Mouse (Mus musculus): ENCODE measurements around the gene Nr1h4. TPM values are rescaled to one million over a fixed set of nuclear protein-coding genes. Genes with fewer than 3 reads are reported as not detected.

The Nr1h4 gene
- polyA plus RNA-seq, 1 experiment, result 0.05 TPM

GRCm38 (mm10) chr10:89531976-89532375 lies 1.4 kb downstream of the Nr1h4 start:
- H3K27me3 ChIP-seq (ENCODE audit: control insufficient read depth, insufficient read depth, insufficient read length), result no peaks in the 10 kb centered on the region
- no peaks in the 10 kb centered on the region for H3K36me3 ChIP-seq (ENCODE audit: control insufficient read depth, insufficient read depth)
- TF ChIP-seq MAX (IDR thresholded peaks at IDR 0.05) (no peak), CTCF (IDR thresholded peaks at IDR 0.05; ENCODE audit: control insufficient read depth, insufficient read depth, insufficient read length) (no peak), FOSL1 (IDR thresholded peaks at IDR 0.05; ENCODE audit: insufficient read depth, low read length, poor library complexity, severe bottlenecking) (no peak), CEBPB (IDR thresholded peaks at IDR 0.05; ENCODE audit: low read depth) (no peak), MYOD1 (IDR thresholded peaks at IDR 0.05; ENCODE audit: control insufficient read depth, insufficient read length, low read depth) (no peak), MYOG (IDR thresholded peaks at IDR 0.05; ENCODE audit: control insufficient read depth, extremely low read depth, insufficient read length) (no peak), USF1 (IDR thresholded peaks at IDR 0.05; ENCODE audit: low read depth) (no peak)
- no peak overlapping the region for H3ac ChIP-seq (ENCODE audit: control insufficient read depth, insufficient read length, low read depth)
- H3K79me3 ChIP-seq (ENCODE audit: low read depth), result no peaks in the 10 kb centered on the region
- H3K4me3 ChIP-seq (ENCODE audit: insufficient read depth, poor library complexity, severe bottlenecking), result no peak overlapping the region
- H3K79me2 ChIP-seq (ENCODE audit: control insufficient read depth, insufficient read depth), result no peaks in the 10 kb centered on the region

DNA sequence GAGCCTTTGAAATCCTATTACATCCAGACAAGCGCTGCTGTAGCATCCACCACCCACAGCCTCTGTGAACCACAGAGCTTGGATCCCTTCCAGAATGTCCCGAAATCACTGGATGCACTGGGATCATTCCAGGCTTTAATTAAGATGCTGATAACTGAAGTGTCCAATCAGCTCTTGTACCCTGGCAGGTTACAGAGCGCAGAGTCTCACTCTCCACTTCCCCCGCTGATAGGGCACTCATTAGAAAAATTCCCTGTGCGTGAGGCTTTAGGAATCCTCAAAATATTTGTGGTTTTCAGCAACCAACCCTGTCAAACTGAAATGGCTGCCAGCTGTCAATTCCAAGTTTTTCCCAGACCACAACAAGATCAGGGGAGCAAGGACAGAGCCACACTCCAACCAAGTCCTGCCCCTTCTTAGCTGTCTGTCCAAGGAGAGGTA lies 2.2 kb downstream of the Nr1h4 start:
- TF ChIP-seq MYOD1 (IDR thresholded peaks at IDR 0.05; ENCODE audit: control insufficient read depth, insufficient read length, low read depth), result peak; percentile 87
- TF ChIP-seq CTCF (IDR thresholded peaks at IDR 0.05; ENCODE audit: control insufficient read depth, insufficient read depth, insufficient read length), result no peak
- TF ChIP-seq CEBPB (IDR thresholded peaks at IDR 0.05; ENCODE audit: low read depth), result no peak
- no peak overlapping the region for H3ac ChIP-seq (ENCODE audit: control insufficient read depth, insufficient read length, low read depth)
- H3K79me3 ChIP-seq (ENCODE audit: low read depth), result no peaks in the 10 kb centered on the region
- H3K36me3 ChIP-seq (ENCODE audit: control insufficient read depth, insufficient read depth), result no peaks in the 10 kb centered on the region
- H3K4me3 ChIP-seq (ENCODE audit: insufficient read depth, poor library complexity, severe bottlenecking), result no peak overlapping the region
- no peaks in the 10 kb centered on the region for H3K27me3 ChIP-seq (ENCODE audit: control insufficient read depth, insufficient read depth, insufficient read length)
- no peaks in the 10 kb centered on the region for H3K79me2 ChIP-seq (ENCODE audit: control insufficient read depth, insufficient read depth)

GRCm38 (mm10) chr10:89527054-89527453 lies 6.3 kb downstream of the Nr1h4 start:
- H3ac ChIP-seq (ENCODE audit: control insufficient read depth, insufficient read length, low read depth), result no peak overlapping the region
- no peak overlapping the region for H3K4me3 ChIP-seq (ENCODE audit: insufficient read depth, poor library complexity, severe bottlenecking)
- no peaks in the 10 kb centered on the region for H3K79me3 ChIP-seq (ENCODE audit: low read depth)
- H3K27me3 ChIP-seq (ENCODE audit: control insufficient read depth, insufficient read depth, insufficient read length), result no peaks in the 10 kb centered on the region
- H3K36me3 ChIP-seq (ENCODE audit: control insufficient read depth, insufficient read depth), result no peaks in the 10 kb centered on the region
- no peak for TF ChIP-seq MYOD1 (IDR thresholded peaks at IDR 0.05; ENCODE audit: control insufficient read depth, insufficient read length, low read depth)
- peak; percentile 70 for TF ChIP-seq FOSL1 (IDR thresholded peaks at IDR 0.05; ENCODE audit: insufficient read depth, low read length, poor library complexity, severe bottlenecking)
- TF ChIP-seq CEBPB (IDR thresholded peaks at IDR 0.05; ENCODE audit: low read depth), result no peak
- TF ChIP-seq USF1 (IDR thresholded peaks at IDR 0.05; ENCODE audit: low read depth), result no peak
- TF ChIP-seq MAX (IDR thresholded peaks at IDR 0.05), result peak; percentile 74
- no peak for TF ChIP-seq MYOG (IDR thresholded peaks at IDR 0.05; ENCODE audit: control insufficient read depth, extremely low read depth, insufficient read length)
- TF ChIP-seq CTCF (IDR thresholded peaks at IDR 0.05; ENCODE audit: control insufficient read depth, insufficient read depth, insufficient read length), result no peak
- H3K79me2 ChIP-seq (ENCODE audit: control insufficient read depth, insufficient read depth), result no peaks in the 10 kb centered on the region

GRCm38 (mm10) chr10:89525823-89526222 lies 7.6 kb downstream of the Nr1h4 start:
- no peaks in the 10 kb centered on the region for H3K79me2 ChIP-seq (ENCODE audit: control insufficient read depth, insufficient read depth)
- no peaks in the 10 kb centered on the region for H3K36me3 ChIP-seq (ENCODE audit: control insufficient read depth, insufficient read depth)
- H3K79me3 ChIP-seq (ENCODE audit: low read depth), result no peaks in the 10 kb centered on the region
- TF ChIP-seq FOSL1 (IDR thresholded peaks at IDR 0.05; ENCODE audit: insufficient read depth, low read length, poor library complexity, severe bottlenecking) (no peak), USF1 (IDR thresholded peaks at IDR 0.05; ENCODE audit: low read depth) (no peak), CTCF (IDR thresholded peaks at IDR 0.05; ENCODE audit: control insufficient read depth, insufficient read depth, insufficient read length) (no peak), MYOG (IDR thresholded peaks at IDR 0.05; ENCODE audit: control insufficient read depth, extremely low read depth, insufficient read length) (no peak), MYOD1 (IDR thresholded peaks at IDR 0.05; ENCODE audit: control insufficient read depth, insufficient read length, low read depth) (no peak), MAX (IDR thresholded peaks at IDR 0.05) (no peak), CEBPB (IDR thresholded peaks at IDR 0.05; ENCODE audit: low read depth) (no peak)
- no peak overlapping the region for H3ac ChIP-seq (ENCODE audit: control insufficient read depth, insufficient read length, low read depth)
- H3K4me3 ChIP-seq (ENCODE audit: insufficient read depth, poor library complexity, severe bottlenecking), result no peak overlapping the region
- H3K27me3 ChIP-seq (ENCODE audit: control insufficient read depth, insufficient read depth, insufficient read length), result no peaks in the 10 kb centered on the region

DNA sequence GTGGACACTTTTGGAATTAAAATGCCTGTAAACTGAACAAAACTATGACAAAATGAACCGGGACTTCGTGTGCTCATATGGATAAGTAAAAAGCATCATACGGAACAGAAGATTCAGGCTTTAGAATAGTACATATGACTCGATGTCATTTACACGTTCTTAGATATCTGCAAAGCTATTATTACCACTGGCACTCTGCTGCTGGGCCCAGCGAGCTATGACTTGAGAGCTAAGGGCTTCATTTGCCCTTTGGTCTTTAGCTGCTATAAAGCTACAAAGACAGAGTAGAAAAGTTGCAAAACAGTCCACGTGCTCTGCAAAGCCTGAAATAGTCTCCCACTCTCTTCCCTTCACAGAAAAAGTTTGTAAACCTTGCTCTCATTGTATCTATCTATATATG lies 10.9 kb downstream of the Nr1h4 start:
- TF ChIP-seq CEBPB (IDR thresholded peaks at IDR 0.05; ENCODE audit: low read depth), result no peak
- no peak for TF ChIP-seq MYOG (IDR thresholded peaks at IDR 0.05; ENCODE audit: control insufficient read depth, extremely low read depth, insufficient read length)
- no peak for TF ChIP-seq CTCF (IDR thresholded peaks at IDR 0.05; ENCODE audit: control insufficient read depth, insufficient read depth, insufficient read length)
- no peak for TF ChIP-seq USF1 (IDR thresholded peaks at IDR 0.05; ENCODE audit: low read depth)
- TF ChIP-seq FOSL1 (IDR thresholded peaks at IDR 0.05; ENCODE audit: insufficient read depth, low read length, poor library complexity, severe bottlenecking), result no peak
- TF ChIP-seq MAX (IDR thresholded peaks at IDR 0.05), result no peak
- no peak for TF ChIP-seq MYOD1 (IDR thresholded peaks at IDR 0.05; ENCODE audit: control insufficient read depth, insufficient read length, low read depth)
- no peaks in the 10 kb centered on the region for H3K79me3 ChIP-seq (ENCODE audit: low read depth)
- no peak overlapping the region for H3ac ChIP-seq (ENCODE audit: control insufficient read depth, insufficient read length, low read depth)
- no peaks in the 10 kb centered on the region for H3K36me3 ChIP-seq (ENCODE audit: control insufficient read depth, insufficient read depth)
- H3K4me3 ChIP-seq (ENCODE audit: insufficient read depth, poor library complexity, severe bottlenecking), result no peak overlapping the region
- H3K79me2 ChIP-seq (ENCODE audit: control insufficient read depth, insufficient read depth), result no peaks in the 10 kb centered on the region
- H3K27me3 ChIP-seq (ENCODE audit: control insufficient read depth, insufficient read depth, insufficient read length), result no peaks in the 10 kb centered on the region

DNA sequence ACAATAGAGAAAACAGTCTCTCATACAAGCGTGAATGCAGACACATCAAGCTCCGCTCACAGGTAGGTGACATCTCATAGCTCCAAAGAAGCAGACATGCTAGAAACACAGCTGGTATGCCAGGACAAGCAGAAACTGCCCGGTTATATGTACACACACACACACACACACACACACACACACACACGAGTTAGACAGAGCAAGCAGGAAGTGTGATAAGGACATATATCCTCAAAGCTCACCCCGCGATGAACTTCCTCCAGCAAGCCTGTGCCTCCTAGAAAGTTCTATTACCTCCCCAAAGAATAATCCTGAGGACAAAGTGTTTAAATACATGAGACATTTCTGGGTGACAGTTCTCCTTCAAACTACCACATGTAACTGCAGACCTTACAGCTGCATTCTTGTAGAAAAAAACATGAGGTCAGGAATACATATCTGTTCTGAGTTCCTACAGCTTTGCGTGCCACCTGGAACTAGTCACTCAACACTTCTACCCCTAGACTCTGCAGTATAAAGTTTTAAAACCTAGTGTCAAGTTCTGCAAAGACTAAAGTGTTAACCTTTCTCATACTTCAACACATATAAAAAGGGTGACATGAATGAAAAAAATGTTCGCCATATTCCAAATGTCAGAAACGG lies 11.5 kb downstream of the Nr1h4 start:
- H3K36me3 ChIP-seq (ENCODE audit: control insufficient read depth, insufficient read depth), result no peaks in the 10 kb centered on the region
- H3K79me2 ChIP-seq (ENCODE audit: control insufficient read depth, insufficient read depth), result no peaks in the 10 kb centered on the region
- TF ChIP-seq USF1 (IDR thresholded peaks at IDR 0.05; ENCODE audit: low read depth), result no peak
- TF ChIP-seq MYOD1 (IDR thresholded peaks at IDR 0.05; ENCODE audit: control insufficient read depth, insufficient read length, low read depth), result no peak
- TF ChIP-seq CEBPB (IDR thresholded peaks at IDR 0.05; ENCODE audit: low read depth), result no peak
- TF ChIP-seq FOSL1 (IDR thresholded peaks at IDR 0.05; ENCODE audit: insufficient read depth, low read length, poor library complexity, severe bottlenecking), result no peak
- no peak for TF ChIP-seq MAX (IDR thresholded peaks at IDR 0.05)
- TF ChIP-seq CTCF (IDR thresholded peaks at IDR 0.05; ENCODE audit: control insufficient read depth, insufficient read depth, insufficient read length), result no peak
- TF ChIP-seq MYOG (IDR thresholded peaks at IDR 0.05; ENCODE audit: control insufficient read depth, extremely low read depth, insufficient read length), result no peak

More for the DNA sequence above, 11.5 kb downstream of the Nr1h4 start:
- H3K79me3 ChIP-seq (ENCODE audit: low read depth), result no peaks in the 10 kb centered on the region
- no peak overlapping the region for H3K4me3 ChIP-seq (ENCODE audit: insufficient read depth, poor library complexity, severe bottlenecking)
- H3ac ChIP-seq (ENCODE audit: control insufficient read depth, insufficient read length, low read depth), result no peak overlapping the region
- no peaks in the 10 kb centered on the region for H3K27me3 ChIP-seq (ENCODE audit: control insufficient read depth, insufficient read depth, insufficient read length)

Data from C2C12 (cell line).